Mouse (Mus musculus) spleen, postnatal 14 days (tissue): ENCODE data around the gene E030030I06Rik.
"Not testable (repeated sequence)": the region's sequence is repeated elsewhere in the genome, so short reads cannot be mapped to it uniquely, and the experiment has no call there.

Experiments
- DNase-seq, 2 experiments: peaks; one replicate each; pipeline ENCODE4 v3.0.0; 2021 to 2022; ENCODE audit warnings: low spot score in 2 of 2

Gene E030030I06Rik

GRCm38 (mm10) chr10:22149073-22149690 lies at the start of gene E030030I06Rik:
TSS of gene E030030I06Rik (minus strand) at chr10:22149270.
- DNase-seq: no peak

GRCm38 (mm10) chr10:22191035-22191434 lies 42.0 kb upstream of the E030030I06Rik start:
- not testable (repeated sequence) for DNase-seq

GRCm38 (mm10) chr10:22176515-22176914 lies 27.4 kb upstream of the E030030I06Rik start:
- not testable (repeated sequence) for DNase-seq

GRCm38 (mm10) chr10:22174190-22174487 lies 25.1 kb upstream of the E030030I06Rik start:
- DNase-seq: not testable (repeated sequence)

- not testable (repeated sequence) for DNase-seq
Observed at GRCm38 (mm10) chr10:22173335-22174189, 24.5 kb upstream of the E030030I06Rik start.

- DNase-seq: not testable (repeated sequence)
Observed at GRCm38 (mm10) chr10:22172431-22173334, 23.6 kb upstream of the E030030I06Rik start.

GRCm38 (mm10) chr10:22169116-22169515 lies 20.0 kb upstream of the E030030I06Rik start:
- not testable (repeated sequence) for DNase-seq

- DNase-seq: not testable (repeated sequence)
Observed at GRCm38 (mm10) chr10:22167061-22167460, 18.0 kb upstream of the E030030I06Rik start.

- DNase-seq: not testable (repeated sequence)
Observed at GRCm38 (mm10) chr10:22166025-22166424, 17.0 kb upstream of the E030030I06Rik start.

- not testable (repeated sequence) for DNase-seq
Observed at GRCm38 (mm10) chr10:22165328-22166003, 16.4 kb upstream of the E030030I06Rik start.

- DNase-seq: peak; percentile 49 to 60
Observed at GRCm38 (mm10) chr10:22163705-22164583, 14.9 kb upstream of the E030030I06Rik start.

GRCm38 (mm10) chr10:22163279-22163678 lies 14.2 kb upstream of the E030030I06Rik start:
- not testable (repeated sequence) for DNase-seq

GRCm38 (mm10) chr10:22159581-22160140 lies 10.6 kb upstream of the E030030I06Rik start:
- DNase-seq: no peak

GRCm38 (mm10) chr10:22159131-22159561 lies 10.1 kb upstream of the E030030I06Rik start:
- DNase-seq: no peak

- not testable (repeated sequence) for DNase-seq
Observed at GRCm38 (mm10) chr10:22158310-22158999, 9.4 kb upstream of the E030030I06Rik start, which contains the start of the genes Raet1e and H60b. TSS of gene Raet1e (plus strand) at chr10:22158569. TSS of gene H60b (plus strand) at chr10:22158586.

GRCm38 (mm10) chr10:22154871-22155799 lies 6.1 kb upstream of the E030030I06Rik start:
- DNase-seq: no peak

- DNase-seq: not testable (repeated sequence)
Observed at GRCm38 (mm10) chr10:22154127-22154526, 5.1 kb upstream of the E030030I06Rik start.

- DNase-seq: not testable (repeated sequence)
Observed at GRCm38 (mm10) chr10:22153147-22153690, 4.1 kb upstream of the E030030I06Rik start.
